Mouse (Mus musculus) MEL (cell line): ENCODE results near the gene Paqr5. TPM values are rescaled to one million over a fixed set of nuclear protein-coding genes. Genes with fewer than 3 reads are reported as not detected.

Source experiments
- DNase-seq: peaks from one replicate; pipeline ENCODE4 v3.0.0; 2011; ENCODE audit warnings: low read depth, low spot score
- H3K27ac ChIP-seq: 2 replicates; pipeline ENCODE4 v1.5.1; 2012; ENCODE audit warnings: low read depth, mild to moderate bottlenecking, control low read depth, low read length, moderate library complexity; ENCODE audit not compliant: control insufficient read depth
- H3K27me3 ChIP-seq, 2 experiments: fragments of 150-350 bp in 1 of 2; sonication (generic) in 1 of 2; 2 replicates each; pipeline ENCODE4 v1.6.1; 2012; ENCODE audit warnings: low read length in 2 of 2, mild to moderate bottlenecking in 2 of 2, improper control_type of control experiment in 1 of 2, moderate library complexity in 1 of 2; ENCODE audit not compliant: insufficient read depth in 2 of 2, control insufficient read depth in 1 of 2
- H3K36me3 ChIP-seq, 2 experiments: 2 replicates each; pipeline ENCODE4 v1.6.1; 2012 to 2014; ENCODE audit warnings: low read length in 2 of 2, improper control_type of control experiment in 1 of 2, inconsistent platforms in 1 of 2, mild to moderate bottlenecking in 1 of 2; ENCODE audit not compliant: insufficient read depth in 2 of 2, control insufficient read depth in 1 of 2
- H3K4me1 ChIP-seq, 2 experiments: fragments of 150-350 bp in 1 of 2; sonication (generic) in 1 of 2; 2 replicates each; pipeline ENCODE4 v1.6.1; 2012; ENCODE audit warnings: low read length in 2 of 2, improper control_type of control experiment in 1 of 2, mild to moderate bottlenecking in 1 of 2; ENCODE audit not compliant: insufficient read depth in 2 of 2, control insufficient read depth in 1 of 2
- H3K4me3 ChIP-seq, 2 experiments: fragments of 150-350 bp in 1 of 2; sonication (generic) in 1 of 2; 2 replicates each; pipeline ENCODE4 v1.5.1; 2012; ENCODE audit warnings: low read depth in 2 of 2, low read length in 2 of 2, mild to moderate bottlenecking in 2 of 2, moderate library complexity in 2 of 2, control low read depth in 1 of 2, improper control_type of control experiment in 1 of 2; ENCODE audit not compliant: control insufficient read depth in 1 of 2, insufficient read depth in 1 of 2
- H3K79me2 ChIP-seq: 2 replicates; pipeline ENCODE4 v1.6.1; 2012; ENCODE audit warnings: mild to moderate bottlenecking, low read length, moderate library complexity; ENCODE audit not compliant: control insufficient read depth, poor library complexity, insufficient read depth
- H3K9ac ChIP-seq: 2 replicates; pipeline ENCODE4 v1.6.1; 2012; ENCODE audit warnings: low read depth, mild to moderate bottlenecking, control low read depth, low read length, moderate library complexity; ENCODE audit not compliant: control insufficient read depth, poor library complexity, severe bottlenecking
- H3K9me3 ChIP-seq: fragments of 150-350 bp; sonication (generic); replicated peaks from 2 replicates; pipeline ENCODE4 v1.6.1; 2012; ENCODE audit warnings: mild to moderate bottlenecking, low read length, improper control_type of control experiment, moderate library complexity; ENCODE audit not compliant: insufficient read depth
- BHLHE40 ChIP-seq: IDR thresholded peaks from 2 replicates; pipeline ENCODE4 v1.6.1; 2012; ENCODE audit warnings: low read depth, mild to moderate bottlenecking, inconsistent platforms, low read length, improper control_type of control experiment, borderline replicate concordance
- CHD1 ChIP-seq: IDR thresholded peaks from 2 replicates; pipeline ENCODE4 v1.6.1; 2012; ENCODE audit warnings: low read depth, mild to moderate bottlenecking, inconsistent platforms, low read length, improper control_type of control experiment
- CHD2 ChIP-seq: IDR thresholded peaks from 2 replicates; pipeline ENCODE4 v1.6.1; 2011; ENCODE audit warnings: low read length, improper control_type of control experiment
- E2F4 ChIP-seq: IDR thresholded peaks from 2 replicates; pipeline ENCODE4 v1.6.1; 2011; ENCODE audit warnings: low read depth, low read length, improper control_type of control experiment, borderline replicate concordance
- ETS1 ChIP-seq: IDR thresholded peaks from 2 replicates; pipeline ENCODE4 v1.6.1; 2012; ENCODE audit warnings: low read depth, mild to moderate bottlenecking, inconsistent platforms, low read length, improper control_type of control experiment, moderate library complexity
- GATA1 ChIP-seq: IDR thresholded peaks from 2 replicates; pipeline ENCODE4 v1.6.1; 2011; ENCODE audit warnings: low read depth, low read length, improper control_type of control experiment
- HCFC1 ChIP-seq: IDR thresholded peaks from 2 replicates; pipeline ENCODE4 v1.6.1; 2012; ENCODE audit warnings: low read depth, mild to moderate bottlenecking, inconsistent platforms, low read length, improper control_type of control experiment, moderate library complexity
- KAT2A ChIP-seq: conservative IDR thresholded peaks from 2 replicates; pipeline ENCODE4 v1.6.1; 2012; ENCODE audit warnings: low read depth, low read length, improper control_type of control experiment, inconsistent platforms
- MAFK ChIP-seq: IDR thresholded peaks from 2 replicates; pipeline ENCODE4 v1.6.1; 2011; ENCODE audit warnings: low read depth, mild to moderate bottlenecking, low read length, improper control_type of control experiment, borderline replicate concordance
- MAX ChIP-seq: IDR thresholded peaks from 2 replicates; pipeline ENCODE4 v1.6.1; 2011; ENCODE audit warnings: low read length, improper control_type of control experiment
- MEF2A ChIP-seq: IDR thresholded peaks from 2 replicates; pipeline ENCODE4 v1.6.1; 2014; ENCODE audit warnings: low read depth, mild to moderate bottlenecking, inconsistent platforms, low read length, improper control_type of control experiment; ENCODE audit not compliant: poor library complexity, insufficient replicate concordance, severe bottlenecking; ENCODE audit errors: extremely low read depth
- MXI1 ChIP-seq: IDR thresholded peaks from 2 replicates; pipeline ENCODE4 v1.6.1; 2011; ENCODE audit warnings: mild to moderate bottlenecking, low read depth, low read length, improper control_type of control experiment
- MYB ChIP-seq: IDR thresholded peaks from 2 replicates; pipeline ENCODE4 v1.6.1; 2011; ENCODE audit warnings: mild to moderate bottlenecking, low read depth, low read length, improper control_type of control experiment
- NRF1 ChIP-seq: IDR thresholded peaks from 2 replicates; pipeline ENCODE4 v1.6.1; 2014; ENCODE audit warnings: low read depth, mild to moderate bottlenecking, inconsistent platforms, low read length, improper control_type of control experiment, moderate library complexity; ENCODE audit not compliant: poor library complexity, insufficient read depth, severe bottlenecking
- POLR2A ChIP-seq, 2 experiments: IDR thresholded peaks; 2 replicates each; pipeline ENCODE4 v1.6.1; 2011 to 2012; ENCODE audit warnings: low read length in 2 of 2, mild to moderate bottlenecking in 2 of 2, control low read depth in 1 of 2, improper control_type of control experiment in 1 of 2, low read depth in 1 of 2, moderate library complexity in 1 of 2; ENCODE audit not compliant: control insufficient read depth in 1 of 2, insufficient read depth in 1 of 2, poor library complexity in 1 of 2
- POLR2AphosphoS5 ChIP-seq: IDR thresholded peaks from 2 replicates; pipeline ENCODE4 v1.6.1; 2012; ENCODE audit warnings: low read depth, borderline replicate concordance, mild to moderate bottlenecking, inconsistent platforms, low read length, moderate library complexity, mixed read lengths
- RAD21 ChIP-seq: IDR thresholded peaks from 2 replicates; pipeline ENCODE4 v1.6.1; 2011; ENCODE audit warnings: mild to moderate bottlenecking, low read depth, low read length, improper control_type of control experiment
- RCOR1 ChIP-seq: IDR thresholded peaks from 2 replicates; pipeline ENCODE4 v1.6.1; 2012; ENCODE audit warnings: low read depth, mild to moderate bottlenecking, inconsistent platforms, low read length, improper control_type of control experiment
- SIN3A ChIP-seq: IDR thresholded peaks from 2 replicates; pipeline ENCODE4 v1.6.1; 2012; ENCODE audit warnings: low read length, improper control_type of control experiment, inconsistent platforms
- TBP ChIP-seq: IDR thresholded peaks from 2 replicates; pipeline ENCODE4 v1.8.0; 2011; ENCODE audit warnings: low read depth, low read length, improper control_type of control experiment
- TCF12 ChIP-seq: IDR thresholded peaks from 2 replicates; pipeline ENCODE4 v1.6.1; 2014; ENCODE audit warnings: low read depth, mild to moderate bottlenecking, inconsistent platforms, low read length, improper control_type of control experiment, moderate library complexity
- USF1 ChIP-seq: IDR thresholded peaks from 2 replicates; pipeline ENCODE4 v1.6.1; 2014; ENCODE audit warnings: low read depth, mild to moderate bottlenecking, inconsistent platforms, low read length, improper control_type of control experiment, moderate library complexity
- USF2 ChIP-seq, 2 experiments: IDR thresholded peaks; 2 replicates each; pipeline ENCODE4 v1.6.1; 2011 to 2012; ENCODE audit warnings: improper control_type of control experiment in 2 of 2, low read length in 2 of 2, borderline replicate concordance in 1 of 2, inconsistent platforms in 1 of 2, low read depth in 1 of 2, mild to moderate bottlenecking in 1 of 2; ENCODE audit not compliant: insufficient read depth in 1 of 2
- ZC3H11A ChIP-seq: IDR thresholded peaks from 2 replicates; pipeline ENCODE4 v1.6.1; 2012; ENCODE audit warnings: low read depth, mild to moderate bottlenecking, inconsistent platforms, low read length, improper control_type of control experiment
- ZMIZ1 ChIP-seq: IDR thresholded peaks from 2 replicates; pipeline ENCODE4 v1.6.1; 2012; ENCODE audit warnings: low read depth, mild to moderate bottlenecking, inconsistent platforms, low read length, improper control_type of control experiment, moderate library complexity
- ZNF384 ChIP-seq: IDR thresholded peaks from 2 replicates; pipeline ENCODE4 v1.6.1; 2012; ENCODE audit warnings: low read depth, mild to moderate bottlenecking, inconsistent platforms, low read length, improper control_type of control experiment
- polyA plus RNA-seq, 2 experiments: library from polyadenylated mRNA; stranded (reverse) in 1 of 2; unstranded in 1 of 2; fragments of >175 nt in 1 of 2; fragments of >200 nt in 1 of 2; gene quantifications; 2 replicates each; pipeline versions ENCODE4 v1.2.1 to v1.2.4; 2012; ENCODE audit warnings: low replicate concordance in 2 of 2, low read depth in 1 of 2; ENCODE audit not compliant: insufficient read length in 2 of 2, insufficient read depth in 1 of 2, missing spikeins in 1 of 2
- total RNA-seq: library from RNA; depleted of rRNA; stranded (reverse); fragments of 300-350 nt; gene quantifications from 2 replicates; pipeline ENCODE4 v1.2.3, GENCODE M21; 2012

Gene Paqr5
- total and polyA plus RNA-seq, 3 experiments: 0.04 TPM; not detected in 2

DNA sequence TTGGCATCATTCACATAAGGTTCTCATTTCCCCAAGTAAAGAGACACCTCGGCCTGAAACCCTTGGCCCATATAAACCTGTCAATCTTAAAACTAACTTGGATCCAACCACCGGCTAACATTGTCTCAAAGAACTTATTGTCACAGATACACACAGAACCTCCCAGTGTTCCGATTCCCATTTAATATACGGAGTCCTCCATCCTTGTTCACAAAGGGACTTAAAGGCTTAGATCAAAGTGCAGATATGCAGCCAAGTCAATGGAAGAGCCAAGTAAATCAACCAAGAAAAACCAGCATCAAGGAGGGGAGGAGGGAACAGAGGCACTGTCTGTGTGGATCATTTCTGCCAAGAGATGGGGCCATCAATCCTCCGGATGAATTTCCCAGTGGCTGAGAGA, 121.1 kb downstream of the Paqr5 start:
- Histone ChIP-seq H3K79me2 (no peaks in the 10 kb centered on the region), H3K9ac (no peak overlapping the region), H3K27ac (no peak overlapping the region), H3K27me3 (no peaks in the 10 kb centered on the region), H3K9me3 (no peaks in the 10 kb centered on the region), H3K4me3 (no peak overlapping the region), H3K36me3 (peaks cover 0 to 12% of the 10 kb centered on the region in 2 experiments; a peak in 2 of 4 replicates), H3K4me1 (peaks cover 0 to 18% of the 10 kb centered on the region in 2 experiments; a peak in 2 of 4 replicates)
- DNase-seq: no peak
- TF ChIP-seq GATA1 (no peak), POLR2AphosphoS5 (no peak), HCFC1 (no peak), NRF1 (no peak), KAT2A (no peak), CHD2 (no peak), TBP (no peak), ZC3H11A (no peak), MAX (no peak), ETS1 (no peak), USF1 (no peak), RCOR1 (no peak), SIN3A (no peak), E2F4 (no peak), CHD1 (no peak), BHLHE40 (no peak)

DNA sequence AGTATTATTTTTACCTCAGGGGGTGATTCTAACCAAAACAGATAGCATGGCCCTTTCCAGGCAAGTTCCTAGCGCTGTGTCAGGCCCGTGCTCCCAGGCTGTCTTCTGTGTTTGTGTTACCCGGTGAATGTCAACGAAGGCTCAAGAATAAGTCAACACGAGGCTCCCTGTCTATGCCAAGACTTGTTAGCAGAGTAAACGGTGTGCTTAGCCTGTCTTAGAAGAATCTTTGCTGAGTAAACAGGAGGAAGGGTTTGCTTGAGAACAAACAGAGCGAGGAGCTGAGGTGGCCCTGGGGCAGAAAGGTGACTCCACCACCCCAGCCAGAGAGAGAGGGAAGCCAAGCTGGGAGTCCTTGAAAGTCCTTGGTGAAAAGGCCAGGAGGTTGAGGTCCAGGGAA, 122.5 kb downstream of the Paqr5 start:
- Histone ChIP-seq H3K4me3 (no peak overlapping the region), H3K9ac (no peak overlapping the region), H3K27ac (no peak overlapping the region), H3K9me3 (no peaks in the 10 kb centered on the region), H3K36me3 (peaks cover 0 to 12% of the 10 kb centered on the region in 2 experiments; a peak in 2 of 4 replicates), H3K79me2 (no peaks in the 10 kb centered on the region), H3K4me1 (peaks cover 0 to 22% of the 10 kb centered on the region in 2 experiments; a peak in 2 of 4 replicates), H3K27me3 (no peaks in the 10 kb centered on the region)
- no peak for DNase-seq
- no peak for TF ChIP-seq ZC3H11A
- no peak for TF ChIP-seq ZMIZ1
- TF ChIP-seq GATA1: no peak
- TF ChIP-seq ZNF384: no peak
- no peak for TF ChIP-seq USF2 (IDR thresholded peaks at IDR 0.05; ENCODE audit: borderline replicate concordance in 1 of 2, insufficient read depth in 1 of 2, low read depth in 1 of 2, low read length in 2 of 2)
- no peak for TF ChIP-seq KAT2A
- no peak for TF ChIP-seq MYB
- no peak for TF ChIP-seq MEF2A
- no peak for TF ChIP-seq ETS1
- no peak for TF ChIP-seq BHLHE40
- TF ChIP-seq MAFK: no peak
- no peak for TF ChIP-seq MXI1
- TF ChIP-seq POLR2A (IDR thresholded peaks at IDR 0.05; ENCODE audit: control insufficient read depth in 1 of 2, insufficient read depth in 1 of 2, low read depth in 1 of 2, low read length in 2 of 2, poor library complexity in 1 of 2): no peak
- no peak for TF ChIP-seq RAD21
- no peak for TF ChIP-seq TCF12
